Mouse (Mus musculus) heart, embryonic 11.5 days (tissue): ENCODE results near the gene Icosl. TPM values are rescaled to one million over a fixed set of nuclear protein-coding genes. Genes with fewer than 3 reads are reported as not detected.
"Not testable (repeated sequence)": the region's sequence is repeated elsewhere in the genome, so short reads cannot be mapped to it uniquely, and the experiment has no call there.

ENCODE experiments used
- ATAC-seq: fragments of 200-750 bp; cut with Nextera tagmentation; replicated peaks from 2 replicates; pipeline ENCODE4 v1.8.0; 2017; ENCODE audit warnings: moderate library complexity; ENCODE audit not compliant: insufficient number of reproducible peaks, low FRiP score, low TSS enrichment
- H3K27ac ChIP-seq: fragments of 300-500 bp; sonication (generic); 2 replicates; pipeline ENCODE4 v1.5.1; 2014; ENCODE audit warnings: mild to moderate bottlenecking, low read depth, low read length
- H3K27me3 ChIP-seq: fragments of 300-500 bp; sonication (generic); 2 replicates; pipeline ENCODE4 v1.6.1; 2014; ENCODE audit warnings: mild to moderate bottlenecking, low read length, mixed read lengths; ENCODE audit not compliant: control insufficient read depth, insufficient read depth
- H3K36me3 ChIP-seq: fragments of 300-500 bp; sonication (generic); 2 replicates; pipeline ENCODE4 v1.6.1; 2014; ENCODE audit warnings: mild to moderate bottlenecking, low read length, moderate library complexity, mixed read lengths; ENCODE audit not compliant: control insufficient read depth, insufficient read depth
- H3K4me1 ChIP-seq: fragments of 300-500 bp; sonication (generic); 2 replicates; pipeline ENCODE4 v1.6.1; 2014; ENCODE audit warnings: low read length; ENCODE audit not compliant: control insufficient read depth, insufficient read depth
- H3K4me2 ChIP-seq: fragments of 300-500 bp; sonication (generic); 2 replicates; pipeline ENCODE4 v1.6.1; 2014; ENCODE audit warnings: mild to moderate bottlenecking, moderate library complexity
- H3K4me3 ChIP-seq: fragments of 300-500 bp; sonication (generic); 2 replicates; pipeline ENCODE4 v1.5.1; 2014; ENCODE audit warnings: low read depth, low read length
- H3K9ac ChIP-seq: fragments of 300-500 bp; sonication (generic); 2 replicates; pipeline ENCODE4 v1.6.1; 2014; ENCODE audit warnings: mild to moderate bottlenecking, low read depth, low read length, moderate library complexity
- H3K9me3 ChIP-seq: fragments of 300-500 bp; sonication (generic); replicated peaks from 2 replicates; pipeline ENCODE4 v1.6.1; 2016; ENCODE audit warnings: low read length; ENCODE audit not compliant: control insufficient read depth
- WGBS: fragments of 180-500 bp; shearing (Covaris S2); extraction: QIAGEN DNeasy Blood & Tissue Kit; methylation state at CpG from one replicate; pipeline ENCODE4 v1.1.7; 2014; ENCODE audit not compliant: insufficient replicate concordance; 5-methylcytosine and 5-hydroxymethylcytosine counted together
- polyA plus RNA-seq: library from polyadenylated mRNA; unstranded; fragments of >200 nt; fragmentation: Nextera tagmentation; extraction: Ambion mirVana; gene quantifications from 2 replicates; pipeline ENCODE4 v1.2.1, GENCODE M21; 2014

Icosl gene
- polyA plus RNA-seq, 1 experiment from 2014 or later: 1.1 TPM

- Histone ChIP-seq H3K9me3 (no peaks in the 10 kb centered on the region; the same call in 1 of the 2 replicates), H3K4me1 (no peaks in the 10 kb centered on the region), H3K36me3 (no peaks in the 10 kb centered on the region), H3K4me2 (no peak overlapping the region), H3K9ac (no peak overlapping the region), H3K27me3 (no peaks in the 10 kb centered on the region), H3K27ac (no peak overlapping the region), H3K4me3 (no peak overlapping the region)
- 79% methylated on average over 4 of the region's 4 CpGs for WGBS
- no peak for ATAC-seq
These were observed 50.3 kb downstream of the Icosl start for GRCm38 (mm10) chr10:78119422-78119821.

DNA sequence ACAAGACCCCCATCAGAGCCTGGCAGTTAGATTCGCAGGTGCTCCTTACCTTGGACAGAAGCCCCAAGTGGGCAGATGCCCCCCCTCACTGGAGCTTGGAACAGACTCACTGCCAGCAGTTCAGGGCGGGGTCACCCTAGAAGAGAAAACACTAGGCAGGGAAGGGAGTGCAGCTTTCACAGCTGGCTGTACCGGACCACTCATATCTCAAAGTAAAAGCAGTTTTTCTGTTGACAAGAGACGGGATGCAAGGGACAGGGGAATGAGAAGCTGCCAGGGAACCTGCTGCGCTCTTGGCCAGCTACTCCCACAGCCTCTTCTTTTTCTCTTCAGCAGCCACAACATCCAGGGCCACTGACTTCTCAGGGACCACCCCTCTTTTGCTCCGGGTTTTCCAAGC lies 55.0 kb downstream of the Icosl start:
- not testable (repeated sequence) for H3K27ac ChIP-seq, H3K4me2 ChIP-seq, H3K9me3 ChIP-seq, H3K27me3 ChIP-seq, H3K36me3 ChIP-seq, H3K4me1 ChIP-seq, H3K9ac ChIP-seq, ATAC-seq, H3K4me3 ChIP-seq
- 42% methylated on average over 6 of the region's 6 CpGs for WGBS

DNA sequence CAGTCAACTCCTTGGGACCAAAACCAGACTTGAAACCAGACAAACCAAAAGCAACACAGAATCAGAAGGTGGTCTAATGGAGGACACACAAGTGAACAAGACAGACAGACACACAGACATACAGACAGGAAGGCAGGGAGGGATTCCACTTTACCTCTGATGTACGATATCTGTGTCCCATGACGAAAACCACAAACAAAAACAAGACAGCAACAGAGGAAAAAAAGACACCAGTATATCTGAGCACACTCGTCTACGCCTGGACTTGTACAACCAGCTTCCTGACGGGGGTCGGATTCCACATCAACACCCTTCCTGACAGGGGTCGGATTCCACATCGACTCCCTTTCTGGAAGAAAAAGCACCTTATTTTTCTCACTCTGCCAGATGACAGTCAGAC lies 56.0 kb downstream of the Icosl start:
- not testable (repeated sequence) for ATAC-seq, H3K27ac ChIP-seq
- 44% methylated on average over 8 of the region's 8 CpGs for WGBS

DNA sequence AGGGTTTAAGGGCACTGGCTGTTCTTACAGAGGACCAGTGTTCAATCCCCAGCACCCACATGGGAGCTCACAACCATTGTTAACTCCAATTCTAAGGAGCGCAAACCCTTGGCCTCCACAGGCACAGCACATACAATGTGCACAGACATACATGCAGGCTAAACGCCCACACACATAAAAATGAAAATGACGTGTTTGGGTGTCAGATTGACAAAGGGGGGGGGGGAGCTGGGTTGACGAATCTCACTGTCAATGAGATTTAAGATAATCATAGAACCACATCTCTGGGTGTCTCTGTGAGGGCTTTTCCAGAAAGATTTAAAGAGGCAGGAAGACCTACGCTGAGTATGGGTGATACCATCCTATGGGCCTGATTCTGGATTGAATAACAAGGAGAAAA lies 57.2 kb downstream of the Icosl start:
- Histone ChIP-seq H3K4me2 (no peak overlapping the region), H3K27me3 (peaks cover 7% of the 10 kb centered on the region; the same call in 1 of the 2 replicates), H3K4me3 (no peak overlapping the region), H3K9me3 (no peaks in the 10 kb centered on the region), H3K36me3 (no peaks in the 10 kb centered on the region), H3K9ac (no peak overlapping the region), H3K27ac (no peak overlapping the region), H3K4me1 (no peaks in the 10 kb centered on the region)
- ATAC-seq: no peak
- WGBS: 86% methylated on average over 5 of the region's 5 CpGs

More for the DNA sequence above, 56.0 kb downstream of the Icosl start:
- not testable (repeated sequence) for H3K4me2 ChIP-seq, H3K4me1 ChIP-seq, H3K9ac ChIP-seq, H3K4me3 ChIP-seq, H3K27me3 ChIP-seq, H3K36me3 ChIP-seq, H3K9me3 ChIP-seq

GRCm38 (mm10) chr10:78127046-78127870 lies 58.2 kb downstream of the Icosl start:
- ATAC-seq: no peak
- H3K4me3 ChIP-seq: no peak overlapping the region
- no peaks in the 10 kb centered on the region for H3K9me3 ChIP-seq
- H3K9ac ChIP-seq: no peak overlapping the region
- H3K27ac ChIP-seq: no peak overlapping the region
- WGBS: 57% methylated on average over 9 of the region's 9 CpGs
- H3K27me3 ChIP-seq: peaks cover 7% of the 10 kb centered on the region; the same call in 1 of the 2 replicates
- H3K36me3 ChIP-seq: no peaks in the 10 kb centered on the region
- H3K4me2 ChIP-seq: no peak overlapping the region
- H3K4me1 ChIP-seq: no peaks in the 10 kb centered on the region

GRCm38 (mm10) chr10:78127931-78128330 lies 58.8 kb downstream of the Icosl start:
- Histone ChIP-seq H3K9me3 (no peaks in the 10 kb centered on the region), H3K36me3 (no peaks in the 10 kb centered on the region), H3K27ac (no peak overlapping the region), H3K4me1 (no peaks in the 10 kb centered on the region), H3K9ac (no peak overlapping the region), H3K4me2 (no peak overlapping the region), H3K27me3 (peaks cover 7% of the 10 kb centered on the region; the same call in 1 of the 2 replicates), H3K4me3 (no peak overlapping the region)
- ATAC-seq: no peak
- WGBS: 50% methylated on average over 1 of the region's 1 CpGs

- H3K4me1 ChIP-seq: no peaks in the 10 kb centered on the region
- no peak for ATAC-seq
- H3K4me3 ChIP-seq: no peak overlapping the region
- no peaks in the 10 kb centered on the region for H3K36me3 ChIP-seq
- H3K9me3 ChIP-seq: no peaks in the 10 kb centered on the region
- H3K9ac ChIP-seq: no peak overlapping the region
- WGBS: 73% methylated on average over 2 of the region's 2 CpGs
- H3K27me3 ChIP-seq: peaks cover 7% of the 10 kb centered on the region; the same call in 1 of the 2 replicates
- H3K4me2 ChIP-seq: no peak overlapping the region
- no peak overlapping the region for H3K27ac ChIP-seq
These were observed 59.5 kb downstream of the Icosl start for GRCm38 (mm10) chr10:78128647-78129046.

DNA sequence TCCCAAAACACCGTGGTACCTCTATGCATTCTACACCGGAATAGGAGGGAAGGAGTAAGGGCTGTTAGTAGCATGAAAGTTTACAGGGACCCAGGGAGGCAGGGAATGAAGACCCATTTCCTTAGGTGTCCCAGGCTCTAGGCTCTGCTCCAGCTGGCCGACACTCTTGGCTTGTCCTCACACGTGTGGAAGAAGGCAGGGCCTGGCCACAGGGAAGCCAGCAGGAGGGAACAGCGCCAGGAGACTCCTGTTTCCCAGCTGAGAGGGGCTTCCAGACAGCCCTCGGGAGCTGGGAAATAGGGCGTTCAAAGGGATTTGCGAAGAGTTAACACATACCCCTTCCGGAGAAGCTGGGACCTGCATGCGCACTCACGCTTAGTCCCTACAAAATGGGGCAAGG lies 60.3 kb downstream of the Icosl start:
- Histone ChIP-seq H3K36me3 (no peaks in the 10 kb centered on the region), H3K9ac (no peak overlapping the region), H3K4me3 (no peak overlapping the region), H3K27me3 (peaks cover 7% of the 10 kb centered on the region; the same call in 1 of the 2 replicates), H3K27ac (no peak overlapping the region), H3K4me1 (peaks cover 2% of the 10 kb centered on the region; the same call in 1 of the 2 replicates), H3K9me3 (no peaks in the 10 kb centered on the region), H3K4me2 (no peak overlapping the region)
- whole genome bisulfite sequencing: 34% methylated on average over 11 of the region's 11 CpGs
- no peak for ATAC-seq

- 69% methylated on average over 4 of the region's 4 CpGs for WGBS
- Histone ChIP-seq H3K36me3 (no peaks in the 10 kb centered on the region), H3K4me3 (no peak overlapping the region), H3K4me1 (peaks cover 8% of the 10 kb centered on the region), H3K27me3 (peaks cover 7% of the 10 kb centered on the region; the same call in 1 of the 2 replicates), H3K9me3 (no peaks in the 10 kb centered on the region), H3K9ac (no peak overlapping the region), H3K4me2 (no peak overlapping the region), H3K27ac (no peak overlapping the region)
- no peak for ATAC-seq
These were observed 60.9 kb downstream of the Icosl start for GRCm38 (mm10) chr10:78129998-78130397.
